Mouse (Mus musculus) embryonic facial prominence, embryonic 12.5 days (tissue): ENCODE measurements at regions not wholly inside any gene's neighbourhood (a gene's known extent, or its start where the extent isn't known, plus 50 kb on each side); places are given as distances from the start of the nearest gene placed in this dataset.

Source experiments
- ATAC-seq: fragments of 200-750 bp; cut with Nextera tagmentation; 2 replicates; pipeline ENCODE4 v1.8.0; 2017; ENCODE audit not compliant: insufficient number of reproducible peaks, insufficient read depth, low FRiP score, low TSS enrichment
- H3K27ac ChIP-seq: fragments of 300-500 bp; sonication (generic); 2 replicates; pipeline ENCODE4 v1.5.1; 2016; ENCODE audit warnings: mild to moderate bottlenecking
- H3K27me3 ChIP-seq: fragments of 300-500 bp; sonication (generic); 2 replicates; pipeline ENCODE4 v1.6.1; 2016; ENCODE audit warnings: mild to moderate bottlenecking, moderate library complexity
- H3K36me3 ChIP-seq: fragments of 300-500 bp; sonication (generic); 2 replicates; pipeline ENCODE4 v1.6.1; 2016; ENCODE audit warnings: mild to moderate bottlenecking
- H3K4me1 ChIP-seq: fragments of 300-500 bp; sonication (generic); 2 replicates; pipeline ENCODE4 v1.6.1; 2016
- H3K4me2 ChIP-seq: fragments of 300-500 bp; sonication (generic); replicated peaks from 2 replicates; pipeline ENCODE4 v1.6.1; 2016; ENCODE audit warnings: mild to moderate bottlenecking, moderate library complexity
- H3K4me3 ChIP-seq: fragments of 300-500 bp; sonication (generic); 2 replicates; pipeline ENCODE4 v1.5.1; 2016; ENCODE audit warnings: mild to moderate bottlenecking
- H3K9ac ChIP-seq: fragments of 300-500 bp; sonication (generic); 2 replicates; pipeline ENCODE4 v1.6.1; 2016; ENCODE audit warnings: mild to moderate bottlenecking, moderate library complexity
- H3K9me3 ChIP-seq: fragments of 300-500 bp; sonication (generic); 2 replicates; pipeline ENCODE4 v1.6.1; 2016; ENCODE audit warnings: mild to moderate bottlenecking, moderate library complexity
- WGBS: fragments of 180-500 bp; shearing (Covaris S2); methylation state at CpG from one replicate; pipeline ENCODE4 v1.1.7; 2016; 5-methylcytosine and 5-hydroxymethylcytosine counted together

- H3K27ac ChIP-seq = 0 out of 2 replicates have a peak overlapping the region, but pooled peaks have one; percentile 41
- no peaks in the 10 kb centered on the region for H3K4me1 ChIP-seq
- no peaks in the 10 kb centered on the region for H3K9me3 ChIP-seq
- no peak overlapping the region for H3K4me2 ChIP-seq
- 26% methylated on average over 5 of the region's 5 CpGs for WGBS
- H3K4me3 ChIP-seq = no peak overlapping the region
- H3K27me3 ChIP-seq = no peaks in the 10 kb centered on the region
- no peak for ATAC-seq
- H3K9ac ChIP-seq = no peak overlapping the region
- no peaks in the 10 kb centered on the region for H3K36me3 ChIP-seq
Measured at GRCm38 (mm10) chr2:166280651-166281127, 125.2 kb upstream of the Sulf2 start.

- ATAC-seq = no peak
- Histone ChIP-seq H3K27ac (no peak overlapping the region), H3K9ac (no peak overlapping the region), H3K9me3 (no peaks in the 10 kb centered on the region), H3K4me1 (no peaks in the 10 kb centered on the region), H3K36me3 (no peaks in the 10 kb centered on the region), H3K4me3 (no peak overlapping the region), H3K4me2 (no peak overlapping the region), H3K27me3 (no peaks in the 10 kb centered on the region)
- WGBS = 86% methylated on average over 15 of the region's 15 CpGs
Measured at GRCm38 (mm10) chr2:166279676-166280075, 124.2 kb upstream of the Sulf2 start.

GRCm38 (mm10) chr2:166275398-166275797 is 119.9 kb upstream of the Sulf2 start:
- H3K27me3 ChIP-seq = no peaks in the 10 kb centered on the region
- 81% methylated on average over 8 of the region's 8 CpGs for WGBS
- no peak overlapping the region for H3K4me3 ChIP-seq
- H3K9me3 ChIP-seq = no peaks in the 10 kb centered on the region
- H3K36me3 ChIP-seq = no peaks in the 10 kb centered on the region
- ATAC-seq = no peak
- H3K9ac ChIP-seq = no peak overlapping the region
- no peak overlapping the region for H3K4me2 ChIP-seq
- H3K27ac ChIP-seq = no peak overlapping the region
- peaks cover 21% of the 10 kb centered on the region; the same call in 1 of the 2 replicates for H3K4me1 ChIP-seq

- Histone ChIP-seq H3K36me3 (no peaks in the 10 kb centered on the region), H3K27ac (0 out of 2 replicates have a peak overlapping the region, but pooled peaks have one; percentile 36), H3K9ac (no peak overlapping the region), H3K9me3 (no peaks in the 10 kb centered on the region), H3K4me1 (peaks cover 21% of the 10 kb centered on the region; the same call in 1 of the 2 replicates), H3K4me2 (no peak overlapping the region), H3K4me3 (no peak overlapping the region), H3K27me3 (0 out of 2 replicates have a peak, but pooled peaks cover under 1% of the 10 kb centered on the region)
- 66% methylated on average over 2 of the region's 2 CpGs for WGBS
- no peak for ATAC-seq
Measured at GRCm38 (mm10) chr2:166274016-166274346, 118.5 kb upstream of the Sulf2 start.

- Histone ChIP-seq H3K9ac (no peak overlapping the region), H3K27ac (0 out of 2 replicates have a peak overlapping the region, but pooled peaks have one; percentile 36)
- no peak for ATAC-seq
Measured at GRCm38 (mm10) chr2:166273312-166274015, 118.0 kb upstream of the Sulf2 start.

GRCm38 (mm10) chr2:166272841-166273240 is 117.4 kb upstream of the Sulf2 start:
- ATAC-seq = no peak
- Histone ChIP-seq H3K4me1 (peaks cover 21% of the 10 kb centered on the region; the same call in 1 of the 2 replicates), H3K27me3 (0 out of 2 replicates have a peak, but pooled peaks cover 2% of the 10 kb centered on the region), H3K36me3 (no peaks in the 10 kb centered on the region), H3K9me3 (no peaks in the 10 kb centered on the region), H3K4me3 (no peak overlapping the region), H3K9ac (no peak overlapping the region), H3K4me2 (no peak overlapping the region), H3K27ac (no peak overlapping the region)
- 70% methylated on average over 1 of the region's 1 CpGs for WGBS

More at GRCm38 (mm10) chr2:166273312-166274015, 118.0 kb upstream of the Sulf2 start:
- 71% methylated on average over 23 of the region's 23 CpGs for WGBS
- H3K4me1 ChIP-seq = peaks cover 21% of the 10 kb centered on the region; the same call in 1 of the 2 replicates
- no peak overlapping the region for H3K4me3 ChIP-seq
- H3K9me3 ChIP-seq = no peaks in the 10 kb centered on the region
- 0 out of 2 replicates have a peak, but pooled peaks cover 2% of the 10 kb centered on the region for H3K27me3 ChIP-seq
- no peaks in the 10 kb centered on the region for H3K36me3 ChIP-seq
- no peak overlapping the region for H3K4me2 ChIP-seq

GRCm38 (mm10) chr2:166272190-166272543 is 116.7 kb upstream of the Sulf2 start:
- no peak for ATAC-seq
- 77% methylated on average over 5 of the region's 7 CpGs for WGBS

GRCm38 (mm10) chr2:166271373-166272189 is 116.1 kb upstream of the Sulf2 start:
- no peak overlapping the region for H3K4me3 ChIP-seq
- H3K4me1 ChIP-seq = peaks cover 26% of the 10 kb centered on the region; the same call in 1 of the 2 replicates
- H3K4me2 ChIP-seq = no peak overlapping the region
- H3K9me3 ChIP-seq = no peaks in the 10 kb centered on the region
- no peak overlapping the region for H3K9ac ChIP-seq
- 56% methylated on average over 11 of the region's 11 CpGs for WGBS
- ATAC-seq = no peak
- 0 out of 2 replicates have a peak overlapping the region, but pooled peaks have one; percentile 30 for H3K27ac ChIP-seq
- no peaks in the 10 kb centered on the region for H3K36me3 ChIP-seq
- H3K27me3 ChIP-seq = 0 out of 2 replicates have a peak, but pooled peaks cover 2% of the 10 kb centered on the region

More at GRCm38 (mm10) chr2:166272190-166272543, 116.7 kb upstream of the Sulf2 start:
- H3K4me3 ChIP-seq = no peak overlapping the region
- no peaks in the 10 kb centered on the region for H3K36me3 ChIP-seq
- no peak overlapping the region for H3K4me2 ChIP-seq
- H3K27ac ChIP-seq = no peak overlapping the region
- H3K27me3 ChIP-seq = 0 out of 2 replicates have a peak, but pooled peaks cover 2% of the 10 kb centered on the region
- H3K9ac ChIP-seq = no peak overlapping the region
- H3K4me1 ChIP-seq = peaks cover 21% of the 10 kb centered on the region; the same call in 1 of the 2 replicates
- H3K9me3 ChIP-seq = no peaks in the 10 kb centered on the region

GRCm38 (mm10) chr2:166270007-166270406 is 114.5 kb upstream of the Sulf2 start:
- 0 out of 2 replicates have a peak, but pooled peaks cover 2% of the 10 kb centered on the region for H3K27me3 ChIP-seq
- no peak overlapping the region for H3K4me3 ChIP-seq
- no peak overlapping the region for H3K9ac ChIP-seq
- peaks cover 27% of the 10 kb centered on the region; the same call in 1 of the 2 replicates for H3K4me1 ChIP-seq
- no peak for ATAC-seq
- no peak overlapping the region for H3K4me2 ChIP-seq
- H3K9me3 ChIP-seq = no peaks in the 10 kb centered on the region
- 88% methylated on average over 6 of the region's 6 CpGs for WGBS
- H3K27ac ChIP-seq = no peak overlapping the region
- no peaks in the 10 kb centered on the region for H3K36me3 ChIP-seq

GRCm38 (mm10) chr2:166266915-166267314 is 111.5 kb upstream of the Sulf2 start:
- ATAC-seq = no peak
- Histone ChIP-seq H3K27ac (no peak overlapping the region), H3K4me1 (peaks cover 21% of the 10 kb centered on the region), H3K36me3 (no peaks in the 10 kb centered on the region), H3K9me3 (no peaks in the 10 kb centered on the region), H3K9ac (no peak overlapping the region), H3K27me3 (0 out of 2 replicates have a peak, but pooled peaks cover 2% of the 10 kb centered on the region), H3K4me2 (no peak overlapping the region), H3K4me3 (no peak overlapping the region)
- WGBS = 90% methylated on average over 4 of the region's 4 CpGs

GRCm38 (mm10) chr2:166266507-166266906 is 111.0 kb upstream of the Sulf2 start:
- Histone ChIP-seq H3K36me3 (no peaks in the 10 kb centered on the region), H3K9me3 (no peaks in the 10 kb centered on the region), H3K4me2 (no peak overlapping the region), H3K4me1 (peaks cover 22% of the 10 kb centered on the region), H3K4me3 (no peak overlapping the region), H3K27me3 (0 out of 2 replicates have a peak, but pooled peaks cover 2% of the 10 kb centered on the region), H3K9ac (no peak overlapping the region), H3K27ac (no peak overlapping the region)
- no peak for ATAC-seq
- 75% methylated on average over 9 of the region's 9 CpGs for WGBS
